Mouse (Mus musculus) bone marrow, adult 2 months (tissue): ENCODE results near the gene Rit1.

Experiments
- CTCF ChIP-seq: fragments of 200-500 bp; IDR thresholded peaks from 2 replicates; pipeline ENCODE4 v1.5.1; 2011; ENCODE audit warnings: low read length, control low read depth; ENCODE audit not compliant: control insufficient read depth, insufficient read depth
- POLR2A ChIP-seq: fragments of 200-500 bp; IDR thresholded peaks from 2 replicates; pipeline ENCODE4 v1.6.1; 2011; ENCODE audit warnings: low read depth, mild to moderate bottlenecking, control low read depth, low read length, borderline replicate concordance; ENCODE audit not compliant: control insufficient read depth

- TF ChIP-seq POLR2A = no peak
- 0 out of 2 replicates have a peak, but pooled peaks have one; percentile 12 for TF ChIP-seq CTCF
These were observed 23.5 kb downstream of the Rit1 start for GRCm38 (mm10) chr3:88740147-88740546.
